Mouse (Mus musculus): ENCODE measurements at regions not wholly inside any gene's neighbourhood (a gene's known extent, or its start where the extent isn't known, plus 50 kb on each side); places are given as distances from the start of the nearest gene placed in this dataset.

DNA sequence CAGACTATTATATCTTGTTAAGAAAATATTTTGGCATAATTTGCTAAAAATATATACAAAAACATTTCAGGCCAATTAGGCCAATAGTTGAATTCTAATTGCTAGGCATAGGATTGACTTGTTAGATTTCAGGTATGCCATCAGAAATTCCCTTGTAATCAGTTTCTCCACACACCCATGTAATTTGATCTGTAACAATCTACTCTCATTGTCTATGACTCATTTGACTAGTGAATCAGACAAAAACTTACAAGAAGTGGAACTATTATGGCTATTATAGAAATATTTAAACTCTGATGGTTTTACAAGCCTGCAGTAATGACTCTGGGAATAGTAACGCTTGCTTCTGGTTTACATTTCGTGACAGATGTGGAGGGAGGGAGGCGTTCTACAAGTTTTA lies 338.9 kb upstream of the Ptbp2 start:
- no peak overlapping the region for H3K4me3 ChIP-seq (ENCODE audit: low read length)
- H3K9me3 ChIP-seq (replicated peaks; ENCODE audit: control insufficient read depth, low read length): no peaks in the 10 kb centered on the region
- no peaks in the 10 kb centered on the region for H3K36me3 ChIP-seq (ENCODE audit: control insufficient read depth, insufficient read depth)
- H3K4me2 ChIP-seq (ENCODE audit: low read depth, low read length): no peak overlapping the region
- H3K27ac ChIP-seq (ENCODE audit: low read length): no peak overlapping the region
- H3K27me3 ChIP-seq (ENCODE audit: control insufficient read depth, insufficient read depth, low read length): no peaks in the 10 kb centered on the region
- 86% methylated on average over 3 of the region's 3 CpGs for WGBS
- no peak overlapping the region for H3K9ac ChIP-seq (ENCODE audit: low read length)
- H3K4me1 ChIP-seq (ENCODE audit: control insufficient read depth, insufficient read depth, low read length): no peaks in the 10 kb centered on the region
- ATAC-seq (replicated peaks; ENCODE audit: extremely low read depth, insufficient read depth, low FRiP score): no peak

DNA sequence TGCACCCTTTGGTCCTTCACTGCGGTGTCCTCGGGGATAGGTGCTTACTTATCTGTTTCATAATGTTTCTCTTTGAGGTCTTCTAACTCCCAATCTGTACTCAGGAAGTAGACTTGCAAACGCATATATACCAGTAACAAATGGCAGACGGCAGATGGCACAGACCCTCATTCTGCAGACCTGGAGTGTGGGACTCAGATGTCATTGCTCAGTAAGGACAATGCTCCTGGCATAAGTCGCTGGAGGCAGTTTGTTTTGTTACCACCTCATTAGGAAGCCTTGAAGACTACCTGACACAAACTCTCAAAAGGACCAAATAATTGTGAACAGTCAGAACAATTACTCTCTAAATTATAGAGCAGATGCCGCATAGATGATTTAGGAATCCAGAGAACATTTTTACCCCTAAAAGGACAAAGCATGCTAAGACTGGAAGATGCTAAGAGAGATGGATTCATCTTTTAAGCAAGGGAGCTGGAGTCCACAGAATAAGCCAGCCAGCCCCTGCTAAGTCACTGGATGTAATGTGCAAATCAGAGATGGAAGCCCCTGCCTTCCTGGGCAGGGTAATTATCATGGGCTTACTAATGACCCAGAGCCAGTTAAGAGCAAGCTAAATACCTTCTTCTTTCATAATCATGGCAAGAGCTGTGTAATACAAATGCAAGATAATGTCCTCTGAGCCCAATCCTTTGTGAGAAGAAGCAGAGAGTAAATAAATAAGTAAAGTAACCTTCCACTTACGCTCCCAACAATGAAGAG lies 299.1 kb upstream of the Ptbp2 start:
- H3K9me3 ChIP-seq (replicated peaks; ENCODE audit: control insufficient read depth, low read length): no peaks in the 10 kb centered on the region
- H3K4me1 ChIP-seq (ENCODE audit: control insufficient read depth, insufficient read depth, low read length): no peaks in the 10 kb centered on the region
- H3K9ac ChIP-seq (ENCODE audit: low read length): no peak overlapping the region
- H3K36me3 ChIP-seq (ENCODE audit: control insufficient read depth, insufficient read depth): no peaks in the 10 kb centered on the region
- 73% methylated on average over 7 of the region's 7 CpGs for WGBS
- H3K4me2 ChIP-seq (ENCODE audit: low read depth, low read length): no peak overlapping the region
- H3K27ac ChIP-seq (ENCODE audit: low read length): no peak overlapping the region
- H3K27me3 ChIP-seq (ENCODE audit: control insufficient read depth, insufficient read depth, low read length): no peaks in the 10 kb centered on the region
- no peak for ATAC-seq (replicated peaks; ENCODE audit: extremely low read depth, insufficient read depth, low FRiP score)
- no peak overlapping the region for H3K4me3 ChIP-seq (ENCODE audit: low read length)

DNA sequence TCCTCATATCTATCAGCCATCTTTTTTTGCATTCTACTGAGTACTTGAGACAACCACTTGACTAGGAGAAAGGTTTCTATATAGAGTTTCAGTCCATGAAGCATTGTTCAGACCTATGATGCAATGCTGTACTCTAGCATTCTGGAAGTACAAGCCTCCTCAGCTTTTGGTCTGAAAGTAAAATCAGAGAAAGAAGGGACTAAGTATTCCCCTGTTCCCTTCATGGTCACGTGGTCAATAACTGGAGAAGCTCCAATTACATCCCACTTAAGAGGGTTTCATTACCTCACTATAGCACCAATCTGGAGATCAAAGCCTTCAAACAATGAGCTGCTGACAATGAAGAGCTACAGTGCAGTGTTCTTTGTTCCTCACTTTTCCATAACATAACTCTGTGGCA lies 289.3 kb upstream of the Ptbp2 start:
- Histone ChIP-seq H3K4me1 (ENCODE audit: control insufficient read depth, insufficient read depth, low read length) (no peaks in the 10 kb centered on the region), H3K27ac (ENCODE audit: low read length) (no peak overlapping the region), H3K36me3 (ENCODE audit: control insufficient read depth, insufficient read depth) (no peaks in the 10 kb centered on the region), H3K9ac (ENCODE audit: low read length) (no peak overlapping the region), H3K9me3 (replicated peaks; ENCODE audit: control insufficient read depth, low read length) (no peaks in the 10 kb centered on the region), H3K4me3 (ENCODE audit: low read length) (no peak overlapping the region), H3K4me2 (ENCODE audit: low read depth, low read length) (no peak overlapping the region), H3K27me3 (ENCODE audit: control insufficient read depth, insufficient read depth, low read length) (no peaks in the 10 kb centered on the region)
- ATAC-seq (replicated peaks; ENCODE audit: extremely low read depth, insufficient read depth, low FRiP score): no peak
- WGBS: 34% methylated on average over 1 of the region's 1 CpGs

DNA sequence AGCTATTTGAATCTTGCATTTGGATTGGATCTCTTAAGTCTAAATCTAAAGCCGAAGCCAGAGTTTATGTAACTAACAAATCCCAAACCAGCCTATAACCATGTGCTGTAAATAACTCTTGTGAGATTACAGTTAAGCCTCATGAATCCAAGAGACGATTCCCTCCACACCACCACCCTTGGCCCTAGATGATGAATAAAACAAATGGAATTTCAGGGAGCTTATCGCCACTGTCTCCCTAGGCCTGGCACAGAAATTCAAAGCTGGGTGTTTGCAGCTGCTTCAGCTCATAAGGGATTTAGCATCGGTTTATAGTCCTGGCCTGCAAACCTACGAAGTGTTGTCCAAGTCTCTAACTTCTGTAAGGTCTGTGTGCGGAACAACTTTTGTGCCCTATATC lies 281.4 kb upstream of the Ptbp2 start:
- no peak overlapping the region for H3K4me3 ChIP-seq (ENCODE audit: low read length)
- H3K9ac ChIP-seq (ENCODE audit: low read length): no peak overlapping the region
- peaks cover 5% of the 10 kb centered on the region; the same call in 1 of the 2 replicates for H3K4me1 ChIP-seq (ENCODE audit: control insufficient read depth, insufficient read depth, low read length)
- no peak overlapping the region for H3K4me2 ChIP-seq (ENCODE audit: low read depth, low read length)
- no peaks in the 10 kb centered on the region for H3K9me3 ChIP-seq (replicated peaks; ENCODE audit: control insufficient read depth, low read length)
- H3K27me3 ChIP-seq (ENCODE audit: control insufficient read depth, insufficient read depth, low read length): no peaks in the 10 kb centered on the region
- no peaks in the 10 kb centered on the region for H3K36me3 ChIP-seq (ENCODE audit: control insufficient read depth, insufficient read depth)
- 63% methylated on average over 6 of the region's 6 CpGs for WGBS
- no peak overlapping the region for H3K27ac ChIP-seq (ENCODE audit: low read length)
- ATAC-seq (replicated peaks; ENCODE audit: extremely low read depth, insufficient read depth, low FRiP score): no peak

DNA sequence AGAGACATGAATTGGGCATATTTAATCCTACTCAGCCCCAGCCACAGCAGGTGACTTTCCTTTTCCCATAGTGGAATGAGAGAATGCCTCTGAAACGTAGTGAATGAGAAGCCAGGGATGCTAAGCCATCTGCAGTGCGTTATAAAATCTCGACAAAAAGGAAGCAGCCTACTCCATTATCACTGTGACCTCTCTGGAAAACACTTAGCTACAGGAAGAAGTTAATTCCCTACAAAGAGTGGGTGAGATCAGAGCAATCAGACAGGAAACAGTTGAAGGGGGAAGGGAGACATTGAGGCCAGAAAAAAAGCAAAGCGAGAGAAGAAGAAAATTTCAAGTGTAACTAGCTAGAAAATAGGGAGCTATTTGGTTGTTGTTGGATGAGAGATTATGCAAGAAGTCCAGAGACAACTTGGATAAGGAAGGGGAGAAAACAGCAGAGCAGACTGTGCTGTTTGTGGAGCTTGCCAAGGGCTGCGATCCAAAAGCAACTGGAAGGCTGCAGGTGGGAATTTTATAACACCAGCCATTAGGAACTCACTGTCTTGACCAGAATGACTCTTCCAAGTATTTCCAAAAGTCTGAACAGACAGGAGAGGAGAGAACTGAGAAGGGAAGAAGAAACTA lies 280.7 kb upstream of the Ptbp2 start:
- H3K9me3 ChIP-seq (replicated peaks; ENCODE audit: control insufficient read depth, low read length): no peaks in the 10 kb centered on the region
- 33% methylated on average over 5 of the region's 5 CpGs for WGBS
- H3K4me1 ChIP-seq (ENCODE audit: control insufficient read depth, insufficient read depth, low read length): peaks cover 5% of the 10 kb centered on the region; the same call in 1 of the 2 replicates
- no peak overlapping the region for H3K4me3 ChIP-seq (ENCODE audit: low read length)
- no peak overlapping the region for H3K27ac ChIP-seq (ENCODE audit: low read length)
- no peaks in the 10 kb centered on the region for H3K27me3 ChIP-seq (ENCODE audit: control insufficient read depth, insufficient read depth, low read length)
- no peaks in the 10 kb centered on the region for H3K36me3 ChIP-seq (ENCODE audit: control insufficient read depth, insufficient read depth)
- peak; percentile 60 for ATAC-seq (replicated peaks; ENCODE audit: extremely low read depth, insufficient read depth, low FRiP score)
- no peak overlapping the region for H3K4me2 ChIP-seq (ENCODE audit: low read depth, low read length)
- no peak overlapping the region for H3K9ac ChIP-seq (ENCODE audit: low read length)

DNA sequence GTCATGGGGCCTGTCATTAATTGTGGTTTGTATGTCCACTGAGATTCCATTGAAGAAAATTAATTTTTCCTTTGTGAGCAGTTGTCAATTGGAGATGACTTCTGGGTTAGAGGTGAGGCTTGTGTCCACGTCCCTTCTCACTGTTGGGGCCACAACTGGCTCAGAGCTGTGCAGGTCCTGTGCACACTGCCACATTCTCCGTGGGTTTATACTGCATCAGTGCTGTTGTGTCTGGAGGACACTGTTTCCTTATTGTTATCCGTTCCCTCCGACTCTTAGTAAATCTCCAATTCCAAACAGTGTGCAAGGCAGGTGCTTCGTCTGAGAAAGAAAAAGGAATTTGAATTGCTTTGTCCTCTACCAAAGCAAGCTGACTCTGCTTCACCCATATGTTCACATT lies 278.0 kb upstream of the Ptbp2 start:
- WGBS: 88% methylated on average over 5 of the region's 5 CpGs
- H3K4me2 ChIP-seq (ENCODE audit: low read depth, low read length): no peak overlapping the region
- H3K27me3 ChIP-seq (ENCODE audit: control insufficient read depth, insufficient read depth, low read length): no peaks in the 10 kb centered on the region
- H3K4me1 ChIP-seq (ENCODE audit: control insufficient read depth, insufficient read depth, low read length): peaks cover 7% of the 10 kb centered on the region
- no peak for ATAC-seq (replicated peaks; ENCODE audit: extremely low read depth, insufficient read depth, low FRiP score)
- no peak overlapping the region for H3K4me3 ChIP-seq (ENCODE audit: low read length)
- no peak overlapping the region for H3K27ac ChIP-seq (ENCODE audit: low read length)
- H3K9ac ChIP-seq (ENCODE audit: low read length): no peak overlapping the region
- H3K36me3 ChIP-seq (ENCODE audit: control insufficient read depth, insufficient read depth): no peaks in the 10 kb centered on the region
- no peaks in the 10 kb centered on the region for H3K9me3 ChIP-seq (replicated peaks; ENCODE audit: control insufficient read depth, low read length)

DNA sequence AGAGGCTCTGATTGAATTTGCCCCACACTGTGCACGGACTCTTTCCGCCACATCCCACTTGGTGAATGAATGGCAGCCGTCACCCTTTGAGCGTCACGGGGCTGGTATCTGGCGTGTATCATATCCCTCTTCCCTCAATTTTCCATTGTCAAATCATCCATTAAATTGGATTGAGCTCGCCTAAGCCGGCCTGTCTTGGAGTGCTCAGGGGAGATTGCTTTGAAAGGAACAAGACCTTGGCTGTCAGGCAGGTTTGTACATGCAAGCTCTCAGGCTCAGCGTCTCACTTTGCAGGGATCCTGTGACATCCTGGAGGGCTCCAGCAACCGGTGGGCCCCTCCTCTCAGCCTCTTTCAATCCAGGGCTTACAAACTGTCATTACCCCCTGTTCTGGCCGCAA lies 275.7 kb upstream of the Ptbp2 start:
- H3K4me1 ChIP-seq (ENCODE audit: control insufficient read depth, insufficient read depth, low read length): peaks cover 4% of the 10 kb centered on the region
- H3K27ac ChIP-seq (ENCODE audit: low read length): no peak overlapping the region
- WGBS: 30% methylated on average over 11 of the region's 11 CpGs
- H3K4me2 ChIP-seq (ENCODE audit: low read depth, low read length): peak overlapping the region; percentile 52
- peak overlapping the region; percentile 3; the same call in 1 of the 2 replicates for H3K4me3 ChIP-seq (ENCODE audit: low read length)
- no peak for ATAC-seq (replicated peaks; ENCODE audit: extremely low read depth, insufficient read depth, low FRiP score)
- no peaks in the 10 kb centered on the region for H3K36me3 ChIP-seq (ENCODE audit: control insufficient read depth, insufficient read depth)
- H3K9me3 ChIP-seq (replicated peaks; ENCODE audit: control insufficient read depth, low read length): 0 out of 2 replicates have a peak, but pooled peaks cover 2% of the 10 kb centered on the region
- no peaks in the 10 kb centered on the region for H3K27me3 ChIP-seq (ENCODE audit: control insufficient read depth, insufficient read depth, low read length)
- H3K9ac ChIP-seq (ENCODE audit: low read length): no peak overlapping the region

DNA sequence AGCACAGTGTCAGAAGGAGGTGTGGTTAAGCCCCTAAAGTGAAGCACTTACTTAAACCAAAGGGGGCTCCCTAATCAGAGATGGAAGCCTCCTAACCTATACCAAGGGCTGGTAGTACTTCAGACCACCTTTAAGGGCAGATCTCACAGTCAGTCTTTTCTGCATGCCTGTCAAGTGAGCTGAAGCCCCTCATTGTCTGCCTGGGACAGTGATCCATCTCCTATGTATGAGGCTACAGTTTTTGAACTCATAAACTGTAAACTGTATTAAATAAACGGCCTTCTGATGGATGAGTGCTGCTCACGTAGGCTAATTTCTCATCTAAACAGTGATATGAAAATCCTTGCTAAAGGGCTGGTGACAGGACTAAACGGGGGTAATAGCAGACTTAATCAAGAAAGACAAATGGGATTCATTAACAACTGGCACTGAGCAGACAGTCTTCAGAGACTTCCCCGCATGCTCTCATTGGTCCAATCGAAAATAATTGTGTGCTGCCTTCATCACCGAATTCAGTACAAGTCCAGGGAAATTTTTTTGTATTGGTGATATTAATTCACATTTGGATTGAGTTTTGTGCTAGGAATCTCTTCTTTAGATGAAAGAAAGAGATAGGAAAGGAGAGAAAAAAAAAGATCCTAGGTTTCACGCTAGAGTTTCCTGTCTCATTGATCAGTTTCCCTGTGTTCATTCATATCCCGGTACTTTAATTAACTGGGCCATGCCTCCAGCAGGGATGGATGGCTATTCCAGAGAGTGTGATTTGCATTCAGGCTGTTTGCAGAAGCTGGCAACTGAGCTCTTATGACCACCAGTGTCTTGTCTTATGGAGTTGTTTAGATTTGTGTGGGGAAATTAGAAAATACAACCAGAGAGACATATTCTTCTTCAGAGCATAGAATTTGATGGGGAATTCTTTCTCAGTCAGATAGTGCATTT lies 271.2 kb upstream of the Ptbp2 start:
- Histone ChIP-seq H3K27ac (ENCODE audit: low read length) (no peak overlapping the region), H3K9me3 (replicated peaks; ENCODE audit: control insufficient read depth, low read length) (0 out of 2 replicates have a peak, but pooled peaks cover 2% of the 10 kb centered on the region), H3K36me3 (ENCODE audit: control insufficient read depth, insufficient read depth) (no peaks in the 10 kb centered on the region), H3K27me3 (ENCODE audit: control insufficient read depth, insufficient read depth, low read length) (no peaks in the 10 kb centered on the region), H3K9ac (ENCODE audit: low read length) (no peak overlapping the region), H3K4me2 (ENCODE audit: low read depth, low read length) (no peak overlapping the region), H3K4me1 (ENCODE audit: control insufficient read depth, insufficient read depth, low read length) (peaks cover 2% of the 10 kb centered on the region; the same call in 1 of the 2 replicates), H3K4me3 (ENCODE audit: low read length) (no peak overlapping the region)
- WGBS: 65% methylated on average over 8 of the region's 8 CpGs
- no peak for ATAC-seq (replicated peaks; ENCODE audit: extremely low read depth, insufficient read depth, low FRiP score)
